Mouse (Mus musculus): ENCODE data around the gene Tmbim6.

DNA sequence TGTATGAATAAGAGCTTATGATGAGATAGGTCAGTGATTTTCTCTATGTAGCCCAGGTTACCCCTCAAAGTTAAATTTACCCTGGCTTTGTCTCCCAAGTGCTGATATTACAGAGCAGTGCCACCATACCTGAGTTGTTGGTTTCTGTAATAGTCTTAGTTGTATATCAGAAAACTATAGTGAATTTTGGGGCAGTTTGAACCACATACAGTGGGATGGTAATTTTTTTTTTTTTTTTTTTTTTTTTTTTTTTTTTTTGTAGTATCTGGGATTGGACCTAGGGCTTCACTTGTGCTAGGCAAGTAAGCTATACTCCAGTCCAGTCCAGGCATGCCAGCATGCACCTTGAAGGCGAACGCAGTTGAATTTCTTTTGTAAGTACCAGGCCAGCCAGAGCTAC lies 4.9 kb downstream of the Tmbim6 start:
- no peak for TF ChIP-seq POLR2A (IDR thresholded peaks at IDR 0.05; ENCODE audit: low read depth, low read length)
- TF ChIP-seq CTCF (IDR thresholded peaks at IDR 0.05; ENCODE audit: extremely low read depth, insufficient read length, insufficient replicate concordance, low read depth, low read length) = no peak

Measured in small intestine, adult 2 months (tissue).